Mouse (Mus musculus) heart, adult 9 months (tissue): ENCODE measurements at regions not wholly inside any gene's neighbourhood (a gene's known extent, or its start where the extent isn't known, plus 50 kb on each side); places are given as distances from the start of the nearest gene placed in this dataset.
"Not testable (repeated sequence)": the region's sequence is repeated elsewhere in the genome, so short reads cannot be mapped to it uniquely, and the experiment has no call there.

Experiments used
- DNase-seq, 2 experiments: peaks; one replicate each; pipeline ENCODE4 v3.0.0; 2022; ENCODE audit warnings: low spot score in 2 of 2

GRCm38 (mm10) chr16:49409235-49409634, 289.8 kb upstream of the Ift57 start:
- no peak for DNase-seq

GRCm38 (mm10) chr16:49430296-49430695, 268.7 kb upstream of the Ift57 start:
- no peak for DNase-seq

GRCm38 (mm10) chr16:49431902-49432301, 267.1 kb upstream of the Ift57 start:
- DNase-seq, result no peak

GRCm38 (mm10) chr16:49441225-49441624, 257.8 kb upstream of the Ift57 start:
- DNase-seq, result no peak

- not testable (repeated sequence) for DNase-seq
Observed at GRCm38 (mm10) chr16:49447356-49447755, 251.7 kb upstream of the Ift57 start.

- DNase-seq, result peak in 1 of 2 experiments; percentile 14
Observed at GRCm38 (mm10) chr16:49493881-49494280, 205.2 kb upstream of the Ift57 start.

- DNase-seq, result no peak
Observed at GRCm38 (mm10) chr16:49497521-49498010, 201.5 kb upstream of the Ift57 start.

GRCm38 (mm10) chr16:49500818-49501217, 198.2 kb upstream of the Ift57 start:
- DNase-seq, result peak; percentile 21 to 25

GRCm38 (mm10) chr16:49503897-49504413, 195.1 kb upstream of the Ift57 start:
- DNase-seq, result peak; percentile 22 to 24

- DNase-seq, result no peak
Observed at GRCm38 (mm10) chr16:49504669-49505068, 194.4 kb upstream of the Ift57 start.

GRCm38 (mm10) chr16:49505271-49505670, 193.8 kb upstream of the Ift57 start:
- no peak for DNase-seq

- DNase-seq, result no peak
Observed at GRCm38 (mm10) chr16:49518844-49519243, 180.2 kb upstream of the Ift57 start.

- no peak for DNase-seq
Observed at GRCm38 (mm10) chr16:49520411-49520810, 178.6 kb upstream of the Ift57 start.

- peak in 1 of 2 experiments; percentile 7 for DNase-seq
Observed at GRCm38 (mm10) chr16:49521685-49522084, 177.3 kb upstream of the Ift57 start.

- no peak for DNase-seq
Observed at GRCm38 (mm10) chr16:49522576-49522975, 176.5 kb upstream of the Ift57 start.

- DNase-seq, result not testable (repeated sequence)
Observed at GRCm38 (mm10) chr16:49528618-49529017, 170.4 kb upstream of the Ift57 start.

GRCm38 (mm10) chr16:49529060-49529459, 170.0 kb upstream of the Ift57 start:
- DNase-seq, result no peak

GRCm38 (mm10) chr16:49530051-49530450, 169.0 kb upstream of the Ift57 start:
- DNase-seq, result no peak

- DNase-seq, result no peak
Observed at GRCm38 (mm10) chr16:49532071-49532686, 166.9 kb upstream of the Ift57 start.

GRCm38 (mm10) chr16:49533498-49533998, 165.5 kb upstream of the Ift57 start:
- DNase-seq, result peak in 1 of 2 experiments; percentile 6

GRCm38 (mm10) chr16:49550231-49550630, 148.8 kb upstream of the Ift57 start:
- DNase-seq, result no peak

GRCm38 (mm10) chr16:49570031-49570430, 129.0 kb upstream of the Ift57 start:
- no peak for DNase-seq

- DNase-seq, result no peak
Observed at GRCm38 (mm10) chr16:49572485-49573170, 126.4 kb upstream of the Ift57 start.
